Mouse (Mus musculus): ENCODE measurements around the gene Fyn.

DNA sequence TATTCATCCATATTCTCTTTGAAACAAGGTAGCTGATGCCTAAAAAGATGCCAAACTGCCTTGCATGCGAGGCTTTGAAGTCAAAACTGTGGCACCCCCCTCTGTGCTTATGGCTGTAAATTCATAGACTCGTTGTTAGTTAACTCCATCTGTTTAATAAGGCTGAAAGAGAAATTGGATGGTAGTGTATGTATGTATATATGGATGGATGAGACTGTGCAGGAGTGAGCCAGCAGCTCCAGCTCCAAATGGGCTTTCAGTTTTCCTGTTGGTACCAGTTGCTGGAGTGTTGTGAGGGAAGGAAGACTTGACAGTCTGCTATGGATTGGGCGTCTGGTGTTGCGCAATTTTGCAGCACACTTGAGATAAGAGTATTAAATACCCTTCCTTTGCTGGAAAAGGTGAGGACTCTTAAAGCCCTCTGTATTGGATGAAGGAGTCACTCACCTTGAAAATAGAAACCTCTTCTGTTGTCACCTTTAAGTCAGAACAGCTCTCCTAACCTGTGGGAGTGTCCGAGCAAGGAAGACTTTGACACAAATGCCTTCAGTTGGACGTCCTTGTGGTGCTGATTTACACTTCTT, 24.3 kb downstream of the Fyn start:
- no peak for TF ChIP-seq CTCF (conservative IDR thresholded peaks at IDR 0.05 in 1 of 2, IDR thresholded peaks at IDR 0.05 in 1 of 2; ENCODE audit: low read depth in 2 of 2, low read length in 2 of 2)
- TF ChIP-seq E2F4 (IDR thresholded peaks at IDR 0.05; ENCODE audit: insufficient replicate concordance, low read depth, low read length) = no peak
- TF ChIP-seq ETS1 (conservative IDR thresholded peaks at IDR 0.05; ENCODE audit: low read depth, low read length) = no peak
- no peak for TF ChIP-seq ZC3H11A (IDR thresholded peaks at IDR 0.05; ENCODE audit: low read depth, low read length)
- no peak for TF ChIP-seq POLR2A (IDR thresholded peaks at IDR 0.05; ENCODE audit: low read depth, low read length)
- no peak for TF ChIP-seq USF1 (IDR thresholded peaks at IDR 0.05; ENCODE audit: low read depth, low read length)
- no peak for TF ChIP-seq GABPA (IDR thresholded peaks at IDR 0.05; ENCODE audit: insufficient replicate concordance, low read depth, low read length)
- no peak for TF ChIP-seq ZMIZ1 (IDR thresholded peaks at IDR 0.05; ENCODE audit: low read depth, low read length)
